Mouse (Mus musculus): ENCODE data around the gene Hnrnpc.
"Not testable (repeated sequence)": the region's sequence is repeated elsewhere in the genome, so short reads cannot be mapped to it uniquely, and the experiment has no call there.

Gene Hnrnpc

GRCm38 (mm10) chr14:52104677-52105285, 953 bp upstream of the Hnrnpc start:
- in situ Hi-C loops (cut with MboI; ENCODE audit: unreplicated experiment in 2 of 2): loop anchor here in 1 of 2 experiments (10.0 kb wide), 1 partner anchor 90 kb away; the partner anchor contains the start of gene Tmem253

GRCm38 (mm10) chr14:52103474-52103855, 363 bp downstream of the Hnrnpc start:
- in situ Hi-C loops (cut with MboI; ENCODE audit: unreplicated experiment in 2 of 2): loop anchor here in 1 of 2 experiments (10.0 kb wide), 1 partner anchor 89 kb away; the partner anchor contains the start of gene Tmem253

DNA sequence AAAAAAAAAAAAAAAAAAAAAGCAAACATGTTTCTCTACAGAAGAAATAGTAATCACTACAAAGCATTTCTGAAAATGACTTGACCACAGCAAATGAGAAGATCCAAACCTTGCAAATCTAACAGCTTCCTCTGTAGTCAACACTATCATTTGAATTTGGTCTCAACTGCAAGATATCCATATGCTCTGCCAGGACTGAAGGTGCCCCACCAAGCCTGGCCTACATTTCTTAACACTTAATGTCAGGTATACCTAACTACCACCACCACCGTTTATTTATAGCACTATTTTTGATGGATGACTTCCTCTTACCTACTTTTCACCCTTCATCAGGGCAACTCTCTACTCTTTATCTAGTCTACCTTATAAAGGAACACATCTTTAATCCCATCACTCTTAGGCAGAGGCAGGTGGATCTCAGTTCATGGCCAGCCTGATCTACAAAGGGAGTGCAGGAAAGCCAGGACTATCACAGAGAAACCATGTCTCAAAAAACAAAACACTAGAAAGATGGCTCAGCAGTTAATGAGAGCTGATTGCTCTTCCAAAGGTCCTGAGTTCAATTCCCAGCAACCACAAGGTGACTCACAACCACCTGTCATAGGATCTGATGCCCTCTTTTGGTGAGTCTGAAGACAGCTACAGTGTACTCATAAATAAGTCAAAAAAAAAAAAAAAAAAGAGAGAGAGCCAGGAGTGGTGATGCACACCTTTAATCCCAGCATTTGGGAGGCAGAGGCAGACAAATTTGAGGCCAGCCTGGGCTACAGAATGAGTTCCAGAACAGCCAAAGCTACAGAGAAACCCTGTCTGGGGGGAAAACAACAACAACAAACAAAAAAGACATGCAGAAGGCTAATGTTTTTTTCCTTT, 2.3 kb downstream of the Hnrnpc start:
- in situ Hi-C loops (cut with MboI; ENCODE audit: unreplicated experiment in 2 of 2): loop anchor here in 1 of 2 experiments (10.0 kb wide), 1 partner anchor 87 kb away; the partner anchor contains the start of gene Tmem253

DNA sequence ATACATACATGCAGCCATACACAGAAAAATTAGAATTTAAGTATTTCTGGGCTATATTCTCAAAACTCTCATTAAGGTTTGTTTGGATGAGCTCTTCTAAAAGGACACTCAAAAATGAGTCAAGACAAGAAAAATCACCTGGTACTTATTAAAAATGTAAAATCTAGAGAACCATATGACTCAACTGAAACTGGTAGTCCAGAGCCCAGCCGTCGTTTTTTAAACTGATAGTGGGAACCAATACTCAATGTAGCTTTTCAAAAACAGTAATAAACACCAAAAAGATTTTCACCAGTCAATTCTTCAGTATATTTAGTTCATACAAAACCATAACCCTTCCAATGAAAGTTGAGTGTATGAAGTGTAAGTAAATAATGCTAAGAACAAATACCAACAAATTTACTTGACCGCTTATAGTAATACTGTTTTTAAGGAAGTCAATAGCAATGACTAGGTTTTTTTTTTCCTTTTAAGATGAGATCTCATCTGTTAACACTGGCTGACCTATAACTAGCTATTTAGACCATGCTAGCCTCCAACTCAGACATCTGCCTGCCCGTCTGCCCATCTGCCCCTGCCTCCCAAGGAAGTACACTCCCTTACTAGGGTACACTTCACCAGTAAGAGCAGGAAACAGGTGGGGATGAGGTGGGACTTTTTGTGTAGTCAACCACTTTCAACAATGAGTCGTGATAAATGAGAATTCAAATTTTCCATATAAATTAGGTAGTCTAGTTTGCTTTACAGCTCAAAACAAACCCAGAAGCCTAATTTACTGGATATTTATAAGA, 3.5 kb downstream of the Hnrnpc start:
- in situ Hi-C loops (cut with MboI; ENCODE audit: unreplicated experiment in 2 of 2): loop anchor here in 1 of 2 experiments (10.0 kb wide), 1 partner anchor 86 kb away; the partner anchor contains the start of gene Tmem253

GRCm38 (mm10) chr14:52099563-52099962, 4.3 kb downstream of the Hnrnpc start:
- in situ Hi-C loops (cut with MboI; ENCODE audit: unreplicated experiment in 2 of 2): no loop called here

DNA sequence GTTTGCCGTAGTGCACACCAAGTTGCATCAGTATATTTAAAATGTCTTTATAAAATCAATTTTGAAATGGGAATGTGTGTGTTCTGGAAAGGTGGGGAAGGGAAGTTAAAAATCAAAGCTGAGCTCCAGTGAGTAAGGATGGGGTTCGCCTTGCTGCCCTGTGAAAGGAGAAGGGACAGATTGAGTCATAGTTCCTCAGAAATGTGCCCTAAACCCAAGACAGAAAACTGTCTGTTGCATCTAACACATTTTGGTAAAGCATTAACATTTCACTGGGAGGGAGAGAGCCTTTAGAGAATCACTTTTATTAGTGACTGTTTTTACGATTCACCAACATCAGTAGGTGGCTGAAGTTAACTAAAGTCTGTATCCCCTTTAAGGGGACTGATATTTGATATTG, 5.4 kb downstream of the Hnrnpc start:
- in situ Hi-C loops (cut with MboI; ENCODE audit: unreplicated experiment in 2 of 2): not testable (repeated sequence)

- in situ Hi-C loops (cut with MboI; ENCODE audit: unreplicated experiment in 2 of 2): not testable (repeated sequence)
These were observed 6.6 kb downstream of the Hnrnpc start for GRCm38 (mm10) chr14:52097191-52097590.

DNA sequence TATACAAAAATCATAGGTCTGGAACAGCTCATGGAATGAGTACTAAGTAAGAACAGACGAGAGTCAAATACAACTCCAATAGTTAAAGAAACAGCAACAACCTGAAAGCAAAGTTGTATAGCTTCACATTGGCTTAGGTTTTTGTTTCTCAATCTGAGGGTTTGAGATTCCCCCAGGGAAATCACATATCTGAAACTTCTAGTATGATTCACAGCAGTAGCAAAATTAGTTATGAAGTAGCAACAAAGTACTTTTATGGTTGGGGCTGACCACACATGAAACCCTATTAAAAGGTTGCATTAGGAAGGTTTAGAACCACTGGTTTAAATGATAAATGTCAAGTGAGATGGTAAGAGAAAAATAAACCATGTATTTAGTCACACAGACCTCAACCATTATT, 9.3 kb downstream of the Hnrnpc start:
- in situ Hi-C loops (cut with MboI; ENCODE audit: unreplicated experiment in 2 of 2): no loop called here

DNA sequence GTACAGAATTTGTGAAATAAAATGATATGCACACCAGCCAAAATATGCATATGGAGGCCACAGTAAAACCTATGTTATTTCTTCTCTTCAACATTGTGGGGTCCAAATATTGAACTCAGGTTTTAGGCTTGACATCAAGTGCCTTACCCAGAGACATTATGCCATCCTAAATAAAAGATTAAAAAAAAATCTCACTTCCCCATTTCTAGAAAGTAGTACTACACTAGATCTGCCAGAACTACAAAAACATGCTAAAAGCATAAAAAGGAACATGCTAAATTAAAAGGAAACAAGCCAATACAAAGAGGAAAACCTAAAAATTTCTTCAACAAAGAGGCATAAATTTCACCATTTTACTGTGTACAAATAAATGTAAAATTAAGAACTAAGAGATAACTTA, 20.7 kb downstream of the Hnrnpc start:
- in situ Hi-C loops (cut with MboI; ENCODE audit: unreplicated experiment in 2 of 2): no loop called here

DNA sequence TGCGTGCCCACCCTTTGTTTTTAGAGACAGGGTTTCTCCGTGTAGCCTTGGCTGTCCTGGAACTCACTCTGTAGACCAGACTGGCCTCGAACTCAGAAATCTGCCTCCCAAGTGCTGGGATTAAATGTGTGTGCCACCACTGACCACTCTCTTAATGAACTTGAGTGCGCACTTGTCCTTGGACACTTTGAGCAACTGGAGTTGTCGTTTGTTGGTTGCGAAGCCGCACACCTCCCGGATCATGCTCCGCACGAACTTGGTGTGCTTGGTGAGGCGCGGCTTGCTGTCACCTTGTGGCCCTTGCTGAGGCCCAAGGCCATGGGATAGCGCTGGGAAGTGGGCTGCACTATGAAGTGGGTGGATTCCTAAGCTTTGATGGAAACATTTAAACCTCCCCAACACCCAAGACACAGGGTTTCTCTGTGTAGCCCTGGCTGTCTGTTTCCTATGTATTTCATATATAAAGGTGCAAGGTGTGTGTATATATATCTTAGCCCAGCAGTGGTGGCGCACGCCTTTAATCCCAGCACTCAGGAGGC, 32.2 kb downstream of the Hnrnpc start:
- in situ Hi-C loops (cut with MboI; ENCODE audit: unreplicated experiment in 2 of 2): no loop called here

- in situ Hi-C loops (cut with MboI; ENCODE audit: unreplicated experiment in 2 of 2): no loop called here
These were observed 37.7 kb downstream of the Hnrnpc start for GRCm38 (mm10) chr14:52066135-52066534.

DNA sequence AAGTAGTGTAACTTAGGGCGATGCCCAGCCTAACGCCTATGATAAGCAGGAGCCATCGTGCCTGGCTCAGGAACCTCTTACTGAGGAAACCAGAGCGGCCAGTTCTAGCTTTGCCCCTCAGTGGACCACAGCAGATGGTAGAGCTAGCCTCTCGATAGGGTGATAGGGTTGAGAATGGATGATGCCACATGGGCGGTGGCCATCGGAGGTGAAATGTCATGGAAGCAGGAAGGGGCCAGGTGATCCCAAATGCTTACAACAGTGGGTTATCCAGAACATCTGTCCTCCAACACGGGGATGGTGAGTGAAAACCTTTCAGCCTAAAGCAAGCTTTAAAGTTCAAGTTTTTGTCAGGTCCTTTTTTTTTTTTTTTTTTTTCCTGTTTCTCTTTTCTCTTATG, 42.0 kb downstream of the Hnrnpc start:
- in situ Hi-C loops (cut with MboI; ENCODE audit: unreplicated experiment in 2 of 2): no loop called here

GRCm38 (mm10) chr14:52060800-52061199, 43.0 kb downstream of the Hnrnpc start:
- in situ Hi-C loops (cut with MboI; ENCODE audit: unreplicated experiment in 2 of 2): no loop called here

GRCm38 (mm10) chr14:52059982-52060381, 43.8 kb downstream of the Hnrnpc start:
- in situ Hi-C loops (cut with MboI; ENCODE audit: unreplicated experiment in 2 of 2): no loop called here

DNA sequence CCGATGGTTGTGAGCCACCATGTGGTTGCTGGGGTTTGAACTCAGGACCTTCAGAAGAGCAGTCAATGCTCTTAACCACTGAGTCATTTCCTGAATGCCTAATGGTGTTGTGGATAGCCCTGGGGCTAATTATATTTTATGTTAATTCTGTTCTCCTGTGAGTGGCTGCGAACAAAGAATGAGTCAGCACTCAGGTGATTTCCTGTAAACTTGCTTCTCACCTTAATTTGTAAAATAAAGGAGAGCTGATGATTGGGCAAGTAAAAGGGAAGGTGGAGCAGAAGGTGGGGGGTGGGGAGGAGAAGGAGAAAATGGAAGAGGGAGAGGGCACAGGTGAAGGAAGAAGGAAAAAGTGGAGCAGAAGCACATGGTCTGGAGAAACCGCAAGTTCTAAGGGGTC, 51.1 kb downstream of the Hnrnpc start:
- in situ Hi-C loops (cut with MboI; ENCODE audit: unreplicated experiment in 2 of 2): not testable (repeated sequence)

GRCm38 (mm10) chr14:52045966-52046565, 57.8 kb downstream of the Hnrnpc start:
- in situ Hi-C loops (cut with MboI; ENCODE audit: unreplicated experiment in 2 of 2): no loop called here

GRCm38 (mm10) chr14:52044901-52045678, 58.7 kb downstream of the Hnrnpc start:
- in situ Hi-C loops (cut with MboI; ENCODE audit: unreplicated experiment in 2 of 2): no loop called here

DNA sequence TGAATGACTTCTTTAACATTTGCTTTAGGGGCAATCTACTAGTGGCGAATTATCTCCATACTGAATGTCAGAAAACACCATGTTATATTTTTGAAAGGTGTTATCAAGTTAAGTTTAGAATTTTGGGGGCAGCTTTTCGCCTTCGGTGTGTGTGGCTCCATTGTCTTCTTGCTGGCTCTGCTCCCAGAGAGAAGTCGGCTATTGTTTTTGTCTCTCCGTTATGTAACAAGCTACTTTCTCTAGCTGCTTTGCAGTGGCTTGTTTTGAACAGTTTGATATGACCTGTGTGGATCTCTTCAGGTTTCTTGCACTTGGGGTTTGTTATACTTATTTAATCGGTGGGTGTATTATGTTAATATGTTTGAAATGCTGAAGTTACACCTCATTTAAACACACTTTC, 60.4 kb downstream of the Hnrnpc start:
- in situ Hi-C loops (cut with MboI; ENCODE audit: unreplicated experiment in 2 of 2): no loop called here

- in situ Hi-C loops (cut with MboI; ENCODE audit: unreplicated experiment in 2 of 2): not testable (repeated sequence)
These were observed 61.5 kb downstream of the Hnrnpc start, which contains the start of gene Olfr221 for GRCm38 (mm10) chr14:52042359-52042758. Gene Olfr221, minus strand, starts transcription at chr14:52042459.

Data from v-Abl transformed pro-B cells (cell line).